Mouse (Mus musculus) layer of hippocampus, postnatal 25 days (tissue): ENCODE data around the gene Naaa. TPM values are rescaled to one million over a fixed set of nuclear protein-coding genes. Genes with fewer than 3 reads are reported as not detected.

ENCODE experiments used
- DNase-seq, 2 experiments: peaks; one replicate each; pipeline ENCODE4 v3.0.0; 2022; ENCODE audit warnings: mixed read lengths in 2 of 2, low spot score in 1 of 2; ENCODE audit errors: extremely low spot score in 1 of 2
- total RNA-seq, 2 experiments: library from RNA; stranded (reverse); gene quantifications; 2 replicates each; pipeline ENCODE4 v1.2.3; 2021

Naaa gene
- total RNA-seq, result 10 to 100 TPM; 46.4 to 48.1 TPM

DNA sequence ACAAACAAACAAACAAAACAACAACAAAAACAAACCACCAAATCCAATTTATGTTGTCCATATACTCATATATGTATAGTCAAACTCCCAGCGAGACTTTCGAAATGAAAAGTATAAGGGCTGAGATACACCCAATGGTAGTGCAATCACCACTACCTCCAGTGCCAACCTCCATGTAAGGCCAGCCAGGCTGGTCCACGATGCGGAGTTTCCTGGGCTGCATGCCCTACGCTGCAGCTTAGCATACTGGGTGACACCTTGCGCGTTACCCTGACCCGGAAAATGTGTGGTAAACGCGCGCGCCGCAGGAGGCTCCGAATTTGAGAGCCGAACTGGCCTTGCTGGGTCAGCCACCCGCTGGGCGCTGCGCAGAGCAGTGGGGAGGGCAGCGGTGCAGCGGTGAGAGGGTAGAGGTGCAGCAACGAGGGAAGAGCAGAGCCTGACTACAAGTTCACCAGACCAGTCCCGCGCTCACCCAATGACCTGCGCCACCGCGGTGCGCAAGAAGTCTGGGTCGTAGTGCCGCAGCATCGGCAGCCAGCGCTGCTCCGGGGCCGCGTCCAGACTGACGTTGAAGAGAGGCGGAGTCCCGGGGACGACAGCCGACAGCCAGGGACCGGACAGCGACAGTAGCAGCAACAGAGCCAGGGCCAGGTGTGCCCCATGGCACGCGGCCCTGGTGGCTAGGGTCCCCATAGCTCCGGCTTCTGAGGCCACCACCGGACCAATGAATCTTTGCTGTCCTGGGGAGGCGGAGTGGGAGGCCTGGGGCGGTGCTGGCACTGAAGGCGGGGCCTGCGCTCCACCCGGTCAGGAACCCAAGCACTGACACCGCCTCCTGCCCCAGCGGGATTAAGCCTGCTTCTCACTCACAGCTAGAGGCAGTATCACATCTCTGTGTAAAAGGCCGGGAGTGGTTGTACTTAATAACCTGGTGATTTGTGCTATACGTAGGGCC is at the start of gene Naaa:
Naaa (minus strand) TSS at position 734 of the 958 bp plus-strand sequence.
- peak; percentile 63 to 74 for DNase-seq

DNA sequence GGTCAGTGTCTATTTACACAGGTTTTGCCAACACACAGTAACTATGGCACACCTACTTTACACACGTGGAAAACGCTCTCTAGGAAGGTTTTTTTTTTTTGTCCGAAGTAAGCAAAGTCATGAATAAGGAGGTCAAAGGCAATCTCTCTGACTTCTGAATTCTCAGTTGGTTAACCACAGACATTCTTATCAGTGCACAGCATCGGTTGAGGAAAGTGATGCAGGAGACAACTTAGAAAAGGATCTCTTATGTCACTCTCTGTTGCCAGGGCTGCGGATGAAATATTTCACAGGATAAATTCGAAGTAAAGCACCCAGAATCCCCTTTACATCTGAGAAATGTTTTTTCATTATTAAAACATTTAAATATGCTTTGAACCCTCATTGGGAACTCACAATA is 49.4 kb upstream of the Naaa start:
- DNase-seq, result no peak

GRCm38 (mm10) chr5:92323264-92323663 is 45.3 kb upstream of the Naaa start:
- DNase-seq, result no peak

DNA sequence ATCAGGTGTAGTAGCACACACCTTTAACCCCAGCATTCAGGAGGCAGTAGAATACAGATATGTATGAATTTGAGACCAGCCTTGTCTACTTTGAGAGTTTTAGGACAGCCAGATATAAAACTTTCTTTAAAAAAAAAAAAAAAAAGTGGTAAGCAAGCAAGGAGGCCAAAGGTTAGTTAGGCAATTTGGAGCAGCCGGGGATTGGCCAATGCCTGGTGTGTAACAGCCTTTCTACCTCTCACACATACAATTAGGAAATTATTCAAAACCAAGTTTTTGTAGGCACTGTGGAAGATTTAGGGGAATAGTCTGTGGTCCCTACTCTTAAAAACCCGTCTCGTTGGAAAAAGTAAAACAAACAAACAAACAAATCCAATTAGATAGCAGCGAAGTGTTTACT is 44.6 kb upstream of the Naaa start:
- no peak for DNase-seq

DNA sequence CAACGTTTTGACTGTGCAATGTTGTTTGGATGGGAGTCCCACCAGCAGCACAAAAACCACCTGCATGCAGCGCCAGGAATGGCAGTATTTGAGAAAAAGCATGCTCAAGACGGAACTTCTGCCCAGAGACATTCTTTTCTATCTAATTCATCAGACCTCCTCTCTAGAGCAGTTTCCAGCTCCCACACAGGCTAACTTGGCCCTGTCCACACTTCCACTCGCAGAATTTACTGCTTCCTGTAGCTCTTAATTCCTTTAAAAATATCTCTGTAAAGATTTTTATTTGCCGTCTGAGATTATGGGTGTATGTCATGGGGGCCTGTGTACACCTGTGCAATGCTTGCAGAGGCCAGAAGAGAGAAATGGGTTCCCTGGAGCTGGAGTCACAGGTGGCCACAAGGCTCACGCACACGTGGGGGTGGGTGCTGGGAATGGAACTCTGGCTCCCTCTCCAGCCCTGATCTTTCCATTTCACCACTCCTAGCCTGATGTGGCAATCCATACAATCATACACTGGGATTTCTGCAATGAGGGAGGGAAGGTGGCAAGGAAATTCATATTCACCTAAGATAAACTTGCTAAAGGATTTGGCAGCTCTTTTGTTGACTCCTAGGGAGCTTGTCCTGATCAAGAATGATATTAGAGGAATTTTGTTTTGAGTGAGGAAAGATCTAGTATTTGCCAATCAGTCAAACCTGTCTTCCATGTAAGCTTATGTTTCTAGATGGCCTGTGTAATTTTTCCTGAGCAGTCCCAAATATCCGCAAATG is 43.8 kb upstream of the Naaa start:
- no peak for DNase-seq

DNA sequence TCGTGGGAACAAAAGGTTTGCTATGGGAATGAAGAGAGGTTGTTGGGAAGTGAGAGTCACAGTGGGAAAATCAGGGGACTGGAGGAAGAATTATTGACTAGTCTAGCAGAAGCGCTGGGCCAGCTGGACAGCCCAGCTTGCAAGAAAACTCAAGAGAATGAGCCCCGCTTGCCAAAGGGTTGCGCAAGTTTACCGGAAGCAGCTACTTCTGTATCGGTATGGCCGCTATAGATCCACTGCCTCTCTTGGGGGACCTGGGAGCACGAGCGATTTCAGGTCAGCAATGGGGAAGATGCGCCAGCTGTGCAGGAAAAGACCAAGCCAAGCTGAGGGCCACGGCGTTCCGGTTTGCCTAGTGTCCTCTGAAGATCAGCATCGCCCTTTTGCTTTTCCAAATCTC is 40.6 kb upstream of the Naaa start:
- DNase-seq, result no peak

DNA sequence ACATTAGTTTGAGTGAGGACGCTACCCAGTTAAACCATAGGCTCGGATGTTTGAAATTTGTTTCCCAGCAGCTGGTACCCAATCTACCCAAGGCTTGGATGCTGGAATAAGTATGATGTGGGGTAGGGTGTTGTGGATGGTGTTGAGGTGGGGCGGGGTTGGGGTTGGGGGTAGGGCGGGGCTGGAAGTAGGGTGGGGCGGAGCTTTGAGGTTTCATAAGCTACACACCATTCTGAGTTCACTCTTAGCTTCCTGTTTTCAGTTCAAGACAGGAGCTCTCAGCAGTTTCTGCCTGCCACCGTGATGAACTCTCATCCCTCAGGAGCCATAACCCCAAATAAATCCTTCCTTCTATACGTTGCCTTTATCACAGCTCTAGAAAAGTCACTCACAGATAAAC is 40.1 kb upstream of the Naaa start:
- no peak for DNase-seq

DNA sequence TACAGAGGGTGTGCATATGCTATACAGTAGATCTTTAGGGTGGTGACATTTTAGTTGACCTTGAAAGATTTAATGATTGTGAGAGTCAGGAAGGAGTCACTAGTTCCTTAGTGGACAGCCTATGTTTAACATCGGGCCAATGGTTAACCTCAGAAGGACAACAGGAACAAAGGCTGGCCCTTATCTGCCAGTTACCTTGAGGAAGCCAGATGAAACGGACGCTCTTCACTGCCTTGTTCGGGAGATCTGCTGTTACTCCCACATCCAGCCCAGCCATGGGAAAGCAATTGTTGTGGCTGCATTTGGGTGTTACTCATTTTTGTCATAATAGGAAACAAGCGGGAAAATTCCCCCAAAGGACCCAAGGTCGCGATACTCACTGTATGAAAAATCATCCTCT is 35.8 kb upstream of the Naaa start:
- DNase-seq, result no peak

DNA sequence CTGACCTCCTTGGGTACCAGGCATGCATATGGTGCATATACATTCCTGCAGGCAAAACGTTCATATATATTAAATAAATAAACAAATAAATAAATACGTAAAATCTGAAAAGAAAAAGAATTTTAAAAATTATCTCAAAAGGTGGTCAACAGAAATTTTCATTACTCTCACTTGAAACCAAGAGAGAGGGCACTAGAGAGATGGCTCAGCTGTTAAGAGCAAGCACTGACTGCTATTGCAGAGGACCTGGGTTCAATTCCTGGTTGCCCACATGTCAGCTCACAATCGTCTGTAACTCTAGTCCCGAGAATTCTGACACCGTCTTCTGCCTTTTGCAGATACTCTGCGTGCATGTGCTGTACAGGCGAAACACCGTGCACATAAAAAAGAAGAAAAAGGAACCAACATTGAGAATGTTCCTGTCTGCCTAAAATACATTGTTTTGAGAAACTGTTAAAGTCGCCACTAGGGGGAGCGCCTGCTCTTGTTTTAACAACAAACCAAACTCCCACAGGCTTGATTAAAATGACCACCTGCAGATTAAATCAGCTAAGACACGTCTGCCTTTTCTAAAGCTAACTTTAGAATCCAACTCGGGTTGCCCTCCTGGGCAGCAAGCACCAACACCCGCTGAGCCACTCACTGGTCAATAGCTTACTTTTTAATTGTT is 34.2 kb upstream of the Naaa start:
- DNase-seq, result peak; percentile 75 to 97

DNA sequence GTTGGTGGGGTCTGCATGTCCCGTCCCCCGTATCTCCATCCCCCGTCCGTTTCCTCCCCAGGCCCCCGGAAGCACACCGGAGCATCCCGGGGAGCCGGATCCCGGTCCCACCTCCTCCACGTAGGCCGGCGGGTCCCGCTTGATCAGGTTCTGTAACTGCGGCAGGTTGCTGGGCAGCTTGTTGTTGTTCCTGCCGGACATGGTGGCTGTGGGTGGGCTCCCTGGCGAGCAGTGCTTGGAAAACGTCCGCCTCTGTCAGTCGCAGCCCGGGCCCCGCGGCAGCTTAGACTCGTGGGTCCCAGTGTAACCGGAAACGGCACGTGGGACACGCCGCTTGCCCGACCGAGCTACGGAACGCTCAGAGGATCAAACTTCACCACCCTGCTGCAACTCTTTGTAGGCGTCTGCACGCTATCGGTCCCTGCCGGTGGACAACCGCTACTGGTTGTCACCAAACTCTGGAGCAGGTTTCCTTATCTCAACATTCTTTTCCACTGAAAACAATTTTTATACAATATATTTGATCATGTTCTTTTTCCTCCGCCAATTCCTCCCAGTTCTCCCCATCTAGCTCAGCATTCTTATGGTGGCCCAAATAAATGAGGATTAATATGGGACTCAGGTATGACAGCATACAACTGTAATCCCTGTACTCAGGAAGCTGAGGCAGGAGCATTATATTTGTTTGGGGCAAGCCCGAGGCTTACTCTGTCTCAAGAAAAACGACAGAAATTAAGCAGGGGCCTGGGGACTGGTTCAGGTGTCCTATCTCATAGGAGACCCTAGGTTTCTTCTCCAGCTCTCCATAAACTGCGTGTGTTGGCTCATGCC is 31.9 kb upstream of the Naaa start, which contains the start of gene Sdad1:
Sdad1 (minus strand) TSS at position 799 of the 831 bp plus-strand sequence.
- peak; percentile 86 to 88 for DNase-seq

GRCm38 (mm10) chr5:92304291-92304690 is 26.3 kb upstream of the Naaa start:
- DNase-seq, result no peak

- no peak for DNase-seq
Measured at GRCm38 (mm10) chr5:92302149-92302840, 24.3 kb upstream of the Naaa start.

DNA sequence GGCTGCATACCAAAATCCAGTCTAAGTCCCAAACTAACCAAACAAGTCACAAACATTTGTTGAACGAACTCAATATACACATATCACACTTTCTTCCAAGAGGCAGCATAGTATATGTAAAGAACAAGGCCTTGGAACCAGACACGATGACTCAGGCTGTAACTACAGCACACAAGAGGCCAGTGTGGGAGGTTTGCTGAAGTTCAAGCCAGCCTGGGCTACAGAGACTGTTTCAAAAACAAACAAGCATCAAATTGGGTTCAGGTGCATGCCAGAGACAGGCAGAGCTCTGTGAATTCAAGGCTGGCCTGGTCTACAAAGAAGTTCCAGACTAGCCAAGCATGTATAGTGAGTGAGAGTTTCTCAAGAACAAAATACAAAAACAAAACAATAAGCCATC is 16.6 kb upstream of the Naaa start:
- DNase-seq, result no peak

GRCm38 (mm10) chr5:92291652-92292414 is 13.9 kb upstream of the Naaa start:
- DNase-seq, result no peak

GRCm38 (mm10) chr5:92287840-92288239 is 9.9 kb upstream of the Naaa start:
- DNase-seq, result no peak

- DNase-seq, result no peak
Measured at GRCm38 (mm10) chr5:92283107-92283506, 5.1 kb upstream of the Naaa start.

DNA sequence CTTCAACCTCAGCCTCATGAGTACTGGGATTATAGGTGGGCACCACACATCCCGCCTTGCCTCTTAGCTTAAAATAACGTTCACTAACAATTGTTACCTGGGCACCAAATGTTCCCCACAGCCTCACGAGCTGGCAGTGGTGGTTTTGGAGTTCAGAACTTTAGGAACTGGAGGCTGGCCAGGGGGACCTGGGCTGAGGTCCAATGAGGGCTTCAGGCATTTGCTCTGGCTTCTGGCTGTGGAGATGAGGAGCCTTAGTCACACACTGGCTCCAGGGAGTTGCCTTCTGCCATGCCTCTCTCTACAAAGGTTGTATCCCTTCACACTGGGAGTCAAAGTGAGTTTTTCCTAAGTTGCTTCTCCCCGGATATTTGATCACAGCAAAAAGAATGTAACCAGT is 4.6 kb upstream of the Naaa start:
- peak in 1 of 2 experiments; percentile 18 for DNase-seq

DNA sequence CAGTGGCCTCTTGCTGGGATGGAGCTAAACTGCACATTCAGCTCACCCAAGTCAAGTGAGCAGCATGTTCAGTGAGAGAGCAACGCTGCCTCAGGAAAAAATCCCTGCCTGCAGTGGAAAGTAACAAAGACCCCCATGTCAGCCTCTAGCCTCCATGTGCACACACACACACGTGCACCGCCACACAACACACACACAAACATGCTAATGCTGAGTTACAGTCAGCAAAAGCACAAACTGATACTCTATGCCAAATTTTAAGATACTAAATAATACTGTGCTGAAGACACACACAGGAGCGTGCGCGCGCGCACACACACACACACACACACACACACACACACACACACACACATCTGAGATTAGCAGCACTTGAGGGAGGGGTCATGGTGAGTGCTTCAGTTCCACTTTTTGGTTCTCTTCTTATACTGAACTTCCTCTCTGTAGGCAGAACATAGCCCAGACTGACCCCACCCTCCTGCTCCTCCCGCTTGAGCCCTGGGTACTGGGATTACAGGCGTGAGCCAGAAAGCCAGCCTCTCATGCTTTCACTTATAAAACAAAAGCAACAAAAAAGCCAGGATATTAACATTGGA is 1.1 kb upstream of the Naaa start:
- DNase-seq, result no peak
